Mouse (Mus musculus): ENCODE data around the gene Abhd10. TPM values are rescaled to one million over a fixed set of nuclear protein-coding genes. Genes with fewer than 3 reads are reported as not detected.

Gene Abhd10
- polyA plus RNA-seq, 1 experiment from 2014 or later, result 44.5 TPM

DNA sequence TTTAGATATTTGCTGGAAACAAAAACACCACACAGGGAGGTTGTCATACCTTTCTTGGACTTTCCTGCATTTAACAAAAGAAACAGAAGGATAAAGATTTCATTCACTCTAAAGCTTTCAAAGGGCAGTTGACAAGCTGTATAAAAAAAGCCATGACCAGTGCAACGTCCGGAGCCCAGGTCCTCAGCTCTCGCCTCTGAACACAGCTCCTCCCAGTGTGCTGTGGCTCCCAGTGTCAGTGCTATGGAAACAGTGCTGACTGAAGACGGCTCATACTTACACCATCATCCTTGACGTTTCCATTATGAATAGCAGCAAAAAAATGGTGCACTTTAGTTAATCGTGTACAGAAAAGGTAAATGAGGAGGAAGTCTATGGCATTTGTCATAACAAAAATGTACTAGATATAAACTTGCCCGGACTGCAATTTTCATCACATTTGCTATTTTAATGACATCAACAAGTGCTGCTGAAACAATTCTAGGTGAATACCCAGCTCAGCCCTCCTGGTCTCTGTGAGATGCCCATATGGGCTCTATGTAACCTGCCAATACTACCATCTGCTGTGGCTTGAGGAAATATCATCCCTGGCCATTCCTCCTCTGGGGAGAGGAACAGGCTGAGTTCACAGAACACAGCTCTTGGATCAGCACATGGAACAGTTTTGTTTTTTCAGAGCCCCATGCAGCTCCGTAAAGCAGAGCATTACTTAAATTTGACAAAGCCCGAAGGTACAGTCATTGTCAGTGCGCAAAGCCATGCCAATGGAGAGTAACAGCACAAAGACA is 25.3 kb upstream of the Abhd10 start:
- 74% methylated on average over 10 of the region's 10 CpGs for WGBS
- ATAC-seq (ENCODE audit: low FRiP score) (no peak), DNase-seq (ENCODE audit: low spot score) (no peak)
- Histone ChIP-seq H3K36me3 (ENCODE audit: control insufficient read depth, insufficient read depth, low read length) (0 out of 2 replicates have a peak, but pooled peaks cover 6% of the 10 kb centered on the region), H3K4me1 (replicated peaks; ENCODE audit: control insufficient read depth, insufficient read depth, low read length) (no peaks in the 10 kb centered on the region), H3K27me3 (ENCODE audit: control insufficient read depth, insufficient read depth, low read length) (no peaks in the 10 kb centered on the region), H3K4me2 (replicated peaks; ENCODE audit: low read depth, low read length) (no peak overlapping the region), H3K27ac (ENCODE audit: low read depth, low read length) (no peak overlapping the region), H3K4me3 (ENCODE audit: low read depth, low read length) (no peak overlapping the region), H3K9ac (ENCODE audit: low read depth, low read length) (no peak overlapping the region), H3K9me3 (ENCODE audit: control insufficient read depth, low read length) (no peaks in the 10 kb centered on the region)

DNA sequence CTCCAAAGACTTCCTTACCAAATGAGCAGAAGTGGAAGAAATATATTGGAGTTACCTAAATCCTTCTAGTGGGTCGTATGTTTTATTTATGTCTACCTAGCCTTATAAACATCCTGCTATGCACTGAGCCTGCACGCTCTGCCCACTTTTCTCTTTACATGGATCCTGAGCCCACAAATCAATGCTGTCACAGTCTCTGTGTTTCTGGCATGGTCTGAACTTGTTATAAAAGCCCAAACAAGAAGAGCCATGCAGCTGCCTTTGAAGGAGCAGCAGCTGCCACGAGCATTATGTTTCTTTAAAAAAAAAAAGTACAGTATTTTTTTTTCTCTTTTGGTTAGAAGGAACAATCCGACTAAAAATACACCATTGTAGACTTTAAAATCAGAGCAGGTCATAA is 24.7 kb upstream of the Abhd10 start:
- Histone ChIP-seq H3K4me2 (replicated peaks; ENCODE audit: low read depth, low read length) (no peak overlapping the region), H3K9me3 (ENCODE audit: control insufficient read depth, low read length) (no peaks in the 10 kb centered on the region), H3K36me3 (ENCODE audit: control insufficient read depth, insufficient read depth, low read length) (0 out of 2 replicates have a peak, but pooled peaks cover 6% of the 10 kb centered on the region), H3K27ac (ENCODE audit: low read depth, low read length) (no peak overlapping the region), H3K9ac (ENCODE audit: low read depth, low read length) (no peak overlapping the region), H3K27me3 (ENCODE audit: control insufficient read depth, insufficient read depth, low read length) (no peaks in the 10 kb centered on the region), H3K4me3 (ENCODE audit: low read depth, low read length) (no peak overlapping the region), H3K4me1 (replicated peaks; ENCODE audit: control insufficient read depth, insufficient read depth, low read length) (no peaks in the 10 kb centered on the region)
- no peak for DNase-seq (ENCODE audit: low spot score)
- ATAC-seq (ENCODE audit: low FRiP score), result no peak
- WGBS, result 68% methylated on average over 4 of the region's 4 CpGs

DNA sequence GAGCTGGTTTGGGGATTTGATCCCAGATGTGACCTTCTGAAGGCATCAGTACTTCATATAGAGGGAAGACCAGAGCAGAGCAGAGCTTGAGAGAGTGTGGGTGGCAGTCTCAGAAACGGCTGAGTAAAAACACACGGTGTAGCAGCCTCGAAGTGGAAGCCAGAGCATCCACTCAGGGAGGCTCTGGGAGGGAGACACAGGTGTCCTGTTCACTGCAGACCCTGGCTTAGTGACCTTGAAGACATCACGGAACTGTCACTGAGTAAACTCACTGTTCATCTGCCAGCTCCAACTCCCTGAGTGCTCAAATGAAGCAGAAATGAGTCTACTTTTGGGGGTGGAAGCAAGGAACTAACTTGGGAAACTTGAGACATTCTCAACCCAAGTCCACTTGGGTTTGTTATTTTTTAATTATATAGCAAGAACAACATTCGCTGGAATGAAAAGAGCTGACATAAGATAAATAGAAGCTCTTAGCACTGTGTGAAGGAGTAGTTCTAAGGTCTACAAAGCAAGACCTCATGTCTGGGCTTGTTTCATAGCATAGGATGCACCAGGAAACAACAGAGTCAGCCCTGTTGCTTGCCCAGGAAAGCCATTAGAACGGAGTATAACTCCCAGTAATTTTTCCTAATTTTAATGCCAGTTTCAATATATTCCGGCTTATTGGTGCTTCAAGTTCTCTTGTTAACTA is 23.2 kb upstream of the Abhd10 start:
- no peak overlapping the region for H3K4me2 ChIP-seq (replicated peaks; ENCODE audit: low read depth, low read length)
- WGBS, result 84% methylated on average over 7 of the region's 7 CpGs
- DNase-seq (ENCODE audit: low spot score) (no peak), ATAC-seq (ENCODE audit: low FRiP score) (no peak)
- no peaks in the 10 kb centered on the region for H3K36me3 ChIP-seq (ENCODE audit: control insufficient read depth, insufficient read depth, low read length)
- no peaks in the 10 kb centered on the region for H3K9me3 ChIP-seq (ENCODE audit: control insufficient read depth, low read length)
- H3K27ac ChIP-seq (ENCODE audit: low read depth, low read length), result no peak overlapping the region
- no peak overlapping the region for H3K4me3 ChIP-seq (ENCODE audit: low read depth, low read length)
- H3K4me1 ChIP-seq (replicated peaks; ENCODE audit: control insufficient read depth, insufficient read depth, low read length), result no peaks in the 10 kb centered on the region
- no peaks in the 10 kb centered on the region for H3K27me3 ChIP-seq (ENCODE audit: control insufficient read depth, insufficient read depth, low read length)
- no peak overlapping the region for H3K9ac ChIP-seq (ENCODE audit: low read depth, low read length)

DNA sequence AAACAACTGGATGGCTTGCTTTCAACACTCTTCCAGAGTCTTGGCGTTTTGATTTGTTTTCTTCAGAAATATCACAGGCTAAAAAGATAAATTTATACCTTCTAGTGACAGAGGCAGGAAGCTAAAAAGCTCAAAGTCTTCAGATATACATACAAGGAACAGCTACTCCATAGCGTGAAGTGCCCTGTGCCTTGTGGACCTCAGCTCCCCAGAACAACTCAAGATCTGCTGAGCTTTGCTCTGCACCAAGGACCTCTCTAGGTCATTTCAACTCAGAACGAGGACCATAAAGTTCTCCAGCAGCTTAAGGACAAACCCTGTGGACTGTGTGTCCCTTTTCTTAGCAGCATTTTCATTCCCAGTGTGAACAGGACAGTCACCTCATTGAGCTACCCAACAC is 22.3 kb upstream of the Abhd10 start:
- ATAC-seq (ENCODE audit: low FRiP score), result no peak
- H3K9me3 ChIP-seq (ENCODE audit: control insufficient read depth, low read length), result no peaks in the 10 kb centered on the region
- no peak overlapping the region for H3K9ac ChIP-seq (ENCODE audit: low read depth, low read length)
- H3K36me3 ChIP-seq (ENCODE audit: control insufficient read depth, insufficient read depth, low read length), result no peaks in the 10 kb centered on the region
- no peaks in the 10 kb centered on the region for H3K4me1 ChIP-seq (replicated peaks; ENCODE audit: control insufficient read depth, insufficient read depth, low read length)
- no peaks in the 10 kb centered on the region for H3K27me3 ChIP-seq (ENCODE audit: control insufficient read depth, insufficient read depth, low read length)
- no peak overlapping the region for H3K4me3 ChIP-seq (ENCODE audit: low read depth, low read length)
- H3K27ac ChIP-seq (ENCODE audit: low read depth, low read length), result no peak overlapping the region
- DNase-seq (ENCODE audit: low spot score), result no peak
- WGBS, result 83% methylated on average over 3 of the region's 3 CpGs
- no peak overlapping the region for H3K4me2 ChIP-seq (replicated peaks; ENCODE audit: low read depth, low read length)

DNA sequence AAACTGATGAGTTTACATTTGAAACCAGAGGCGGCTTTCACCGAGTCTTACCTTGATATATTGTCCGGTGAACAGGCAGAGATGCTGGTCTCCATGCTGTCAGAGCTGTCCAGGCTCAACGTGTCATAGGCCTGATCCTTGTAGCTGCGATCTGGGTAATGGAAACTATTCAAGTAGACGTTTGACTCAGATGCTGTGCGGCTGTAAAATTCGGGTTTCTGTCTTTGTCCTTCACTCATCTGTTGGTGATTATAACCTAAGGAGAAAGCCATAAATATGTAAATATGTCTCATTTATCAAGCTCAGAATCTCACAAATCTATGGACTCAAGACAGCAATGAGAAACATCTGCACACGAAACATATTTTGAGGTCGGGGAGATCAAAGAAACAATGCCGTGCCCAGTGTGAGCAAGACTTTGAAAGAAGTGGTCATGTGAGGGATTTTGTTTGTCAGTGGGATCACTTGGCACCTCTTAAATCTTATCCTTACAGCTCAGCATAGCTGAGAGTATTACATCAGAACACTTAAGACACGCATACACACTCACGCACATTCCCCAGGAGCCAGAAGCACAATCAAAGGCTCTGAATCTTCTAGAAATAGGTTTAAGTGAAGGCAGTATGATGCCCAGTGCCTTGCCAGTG is 20.2 kb upstream of the Abhd10 start:
- no peak overlapping the region for H3K4me2 ChIP-seq (replicated peaks; ENCODE audit: low read depth, low read length)

DNA sequence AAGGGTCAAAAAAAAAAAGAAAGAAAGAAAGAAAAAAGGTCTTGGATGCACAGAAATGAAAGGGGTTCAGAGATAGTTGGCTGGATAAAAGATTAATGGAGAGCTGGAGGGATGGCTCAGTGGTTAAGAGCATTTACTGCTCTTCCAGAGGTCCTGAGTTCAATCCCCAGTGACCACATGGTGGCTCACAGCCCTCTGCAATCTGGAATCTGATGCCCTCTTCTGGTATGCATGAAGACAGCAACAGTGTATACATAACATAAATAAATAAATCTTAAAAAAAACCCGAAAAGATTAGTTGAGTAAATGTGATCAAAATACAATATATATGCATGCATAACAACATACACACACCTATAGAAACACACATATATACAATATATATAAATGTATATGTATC is 18.7 kb upstream of the Abhd10 start:
- H3K27ac ChIP-seq (ENCODE audit: low read depth, low read length), result no peak overlapping the region
- no peaks in the 10 kb centered on the region for H3K27me3 ChIP-seq (ENCODE audit: control insufficient read depth, insufficient read depth, low read length)
- no peaks in the 10 kb centered on the region for H3K4me1 ChIP-seq (replicated peaks; ENCODE audit: control insufficient read depth, insufficient read depth, low read length)
- no peak overlapping the region for H3K4me2 ChIP-seq (replicated peaks; ENCODE audit: low read depth, low read length)
- DNase-seq (ENCODE audit: low spot score), result no peak
- H3K4me3 ChIP-seq (ENCODE audit: low read depth, low read length), result no peak overlapping the region
- 91% methylated on average over 1 of the region's 1 CpGs for WGBS
- ATAC-seq (ENCODE audit: low FRiP score), result no peak
- no peaks in the 10 kb centered on the region for H3K36me3 ChIP-seq (ENCODE audit: control insufficient read depth, insufficient read depth, low read length)
- H3K9me3 ChIP-seq (ENCODE audit: control insufficient read depth, low read length), result no peaks in the 10 kb centered on the region
- H3K9ac ChIP-seq (ENCODE audit: low read depth, low read length), result no peak overlapping the region

More for the DNA sequence above, 20.2 kb upstream of the Abhd10 start:
- ATAC-seq (ENCODE audit: low FRiP score) (no peak), DNase-seq (ENCODE audit: low spot score) (no peak)
- no peaks in the 10 kb centered on the region for H3K36me3 ChIP-seq (ENCODE audit: control insufficient read depth, insufficient read depth, low read length)
- H3K4me1 ChIP-seq (replicated peaks; ENCODE audit: control insufficient read depth, insufficient read depth, low read length), result no peaks in the 10 kb centered on the region
- H3K27ac ChIP-seq (ENCODE audit: low read depth, low read length), result no peak overlapping the region
- 85% methylated on average over 13 of the region's 13 CpGs for WGBS
- H3K27me3 ChIP-seq (ENCODE audit: control insufficient read depth, insufficient read depth, low read length), result no peaks in the 10 kb centered on the region
- no peak overlapping the region for H3K9ac ChIP-seq (ENCODE audit: low read depth, low read length)
- no peak overlapping the region for H3K4me3 ChIP-seq (ENCODE audit: low read depth, low read length)
- H3K9me3 ChIP-seq (ENCODE audit: control insufficient read depth, low read length), result no peaks in the 10 kb centered on the region

DNA sequence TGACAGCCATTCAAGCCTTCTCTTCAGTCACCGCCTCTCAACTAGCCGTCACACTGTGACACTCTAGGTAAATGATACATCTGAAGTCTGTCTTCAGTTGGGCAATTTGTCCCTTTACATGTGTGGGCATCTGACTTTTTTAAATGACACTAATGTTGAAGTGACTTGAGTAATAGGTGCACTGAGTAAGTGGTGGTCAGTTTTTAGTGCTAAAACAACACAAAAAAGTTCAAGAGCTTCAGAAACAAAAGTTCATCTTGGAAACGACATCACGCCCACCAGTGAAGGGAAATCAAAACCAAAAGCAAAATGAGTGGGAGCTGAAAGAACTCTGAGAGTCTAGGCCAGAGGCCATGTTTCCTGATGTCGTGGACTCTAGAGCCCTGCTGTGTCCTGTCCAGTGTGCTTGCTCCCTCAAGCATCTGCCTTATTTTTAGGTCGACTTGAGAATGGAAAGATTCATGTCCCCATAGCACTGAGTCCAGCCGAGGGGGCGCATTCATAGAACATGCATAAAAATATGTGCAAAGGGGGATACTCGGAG is 16.0 kb upstream of the Abhd10 start:
- H3K27me3 ChIP-seq (ENCODE audit: control insufficient read depth, insufficient read depth, low read length), result no peaks in the 10 kb centered on the region
- H3K36me3 ChIP-seq (ENCODE audit: control insufficient read depth, insufficient read depth, low read length), result no peaks in the 10 kb centered on the region
- no peaks in the 10 kb centered on the region for H3K4me1 ChIP-seq (replicated peaks; ENCODE audit: control insufficient read depth, insufficient read depth, low read length)
- H3K4me3 ChIP-seq (ENCODE audit: low read depth, low read length), result no peak overlapping the region
- H3K9ac ChIP-seq (ENCODE audit: low read depth, low read length), result no peak overlapping the region
- WGBS, result 90% methylated on average over 9 of the region's 9 CpGs
- no peaks in the 10 kb centered on the region for H3K9me3 ChIP-seq (ENCODE audit: control insufficient read depth, low read length)
- H3K4me2 ChIP-seq (replicated peaks; ENCODE audit: low read depth, low read length), result no peak overlapping the region
- DNase-seq (ENCODE audit: low spot score), result no peak
- no peak for ATAC-seq (ENCODE audit: low FRiP score)
- H3K27ac ChIP-seq (ENCODE audit: low read depth, low read length), result no peak overlapping the region

DNA sequence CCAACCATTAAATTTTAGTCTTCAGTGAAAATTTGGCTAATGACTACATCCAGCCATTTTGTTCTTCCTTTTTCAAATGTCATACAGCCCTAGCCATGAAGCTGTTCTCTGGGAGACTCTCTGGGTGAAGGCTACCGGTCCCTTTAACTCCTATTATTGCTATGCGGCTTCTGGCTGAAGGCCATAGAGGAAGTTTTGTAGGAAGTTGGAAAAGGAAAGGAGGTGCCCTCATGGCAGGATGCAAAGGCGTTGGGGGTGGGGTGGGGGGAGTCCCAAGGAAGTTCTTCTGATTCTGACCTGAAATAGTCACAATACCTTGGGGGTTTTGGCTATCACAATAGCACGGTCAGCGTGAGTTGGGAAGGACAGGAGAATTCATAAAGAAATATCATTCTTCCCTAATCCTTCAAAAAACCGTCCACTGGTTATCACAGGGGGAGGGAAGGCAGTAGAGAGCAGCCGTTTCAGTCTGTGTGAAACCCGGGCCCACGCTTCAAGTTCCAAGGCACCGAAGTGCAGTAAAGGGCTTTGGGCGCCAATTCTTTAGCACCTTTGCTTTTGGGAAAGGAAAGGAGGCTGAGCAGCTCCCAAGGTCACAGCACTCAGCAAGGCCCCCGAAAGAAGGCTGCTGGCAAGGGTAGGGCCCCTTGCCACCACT is 14.8 kb upstream of the Abhd10 start:
- no peaks in the 10 kb centered on the region for H3K36me3 ChIP-seq (ENCODE audit: control insufficient read depth, insufficient read depth, low read length)
- H3K4me1 ChIP-seq (replicated peaks; ENCODE audit: control insufficient read depth, insufficient read depth, low read length), result no peaks in the 10 kb centered on the region
- no peak overlapping the region for H3K9ac ChIP-seq (ENCODE audit: low read depth, low read length)
- WGBS, result 89% methylated on average over 12 of the region's 12 CpGs
- H3K9me3 ChIP-seq (ENCODE audit: control insufficient read depth, low read length), result no peaks in the 10 kb centered on the region
- H3K4me3 ChIP-seq (ENCODE audit: low read depth, low read length), result no peak overlapping the region
- H3K27me3 ChIP-seq (ENCODE audit: control insufficient read depth, insufficient read depth, low read length), result no peaks in the 10 kb centered on the region
- no peak for DNase-seq (ENCODE audit: low spot score)
- no peak overlapping the region for H3K4me2 ChIP-seq (replicated peaks; ENCODE audit: low read depth, low read length)
- no peak overlapping the region for H3K27ac ChIP-seq (ENCODE audit: low read depth, low read length)
- no peak for ATAC-seq (ENCODE audit: low FRiP score)
